Mouse (Mus musculus): ENCODE measurements around the gene Tbx2.

Gene Tbx2

DNA sequence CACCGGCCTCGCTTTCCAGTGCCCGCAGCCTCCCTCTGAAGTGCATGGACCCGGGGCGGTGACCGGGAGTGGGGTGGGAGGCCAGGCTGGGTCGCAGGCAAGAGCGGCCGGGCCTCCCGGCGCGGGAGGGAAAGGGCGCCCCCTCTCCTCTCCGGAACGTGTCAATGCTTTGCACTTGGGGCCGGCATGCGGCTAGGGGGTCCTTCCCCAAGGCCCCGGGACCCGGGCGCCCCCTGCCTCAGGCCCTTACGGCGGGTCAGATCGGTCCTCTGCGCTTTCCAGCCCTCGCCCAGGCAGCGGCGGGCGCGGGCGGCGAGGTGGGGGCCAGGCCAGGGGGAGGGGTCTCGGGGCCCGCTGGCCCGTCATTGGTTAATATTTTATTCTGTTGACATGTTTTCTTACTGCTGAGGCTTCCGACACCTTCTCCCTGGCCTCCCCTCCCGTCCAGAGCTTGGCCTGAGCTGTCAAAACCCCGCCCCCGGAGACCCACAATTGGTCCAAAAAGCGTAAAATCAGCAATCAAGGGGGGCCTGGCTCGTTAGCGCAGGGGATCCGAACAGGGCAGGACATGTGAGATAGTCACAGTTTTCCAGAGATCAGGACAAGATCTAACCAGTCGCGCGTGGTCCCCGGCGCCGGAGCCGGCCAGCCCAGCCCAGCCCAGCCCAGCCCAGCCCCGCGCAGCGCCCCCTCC lies at the start of gene Tbx2:
Gene Tbx2, plus strand, starts transcription at position 321 of the 694 bp plus-strand sequence.
- DNase-seq: peak; percentile 96

DNA sequence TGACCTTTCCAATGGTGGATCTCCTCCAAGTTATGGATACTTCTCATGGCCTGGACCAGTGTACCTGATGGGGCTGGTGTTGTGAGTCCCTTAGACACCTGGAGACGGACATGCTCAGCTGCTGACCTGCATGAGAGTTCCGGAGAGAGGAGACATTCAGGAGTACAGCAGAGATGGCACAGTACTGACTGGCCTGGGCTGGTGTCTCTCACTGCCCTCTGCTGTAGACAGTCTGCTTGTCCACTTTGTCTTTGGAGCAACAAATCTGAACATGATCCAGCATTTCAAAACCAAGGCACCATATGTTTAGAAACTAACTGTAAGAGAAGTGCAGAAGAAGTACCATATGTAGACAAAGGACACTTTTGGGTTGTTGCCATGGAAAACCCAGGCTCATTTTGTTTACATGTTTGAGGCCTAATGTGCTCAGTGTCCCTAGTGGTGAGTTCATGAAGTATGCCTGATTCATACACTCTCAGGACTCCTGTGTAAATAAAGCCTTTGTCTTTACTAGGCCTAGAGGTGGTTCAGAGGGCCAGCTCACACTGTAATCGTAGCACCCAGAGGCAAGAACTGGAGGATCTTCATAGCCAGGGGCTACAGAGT lies 46.1 kb upstream of the Tbx2 start:
- peak; percentile 28 for DNase-seq

DNA sequence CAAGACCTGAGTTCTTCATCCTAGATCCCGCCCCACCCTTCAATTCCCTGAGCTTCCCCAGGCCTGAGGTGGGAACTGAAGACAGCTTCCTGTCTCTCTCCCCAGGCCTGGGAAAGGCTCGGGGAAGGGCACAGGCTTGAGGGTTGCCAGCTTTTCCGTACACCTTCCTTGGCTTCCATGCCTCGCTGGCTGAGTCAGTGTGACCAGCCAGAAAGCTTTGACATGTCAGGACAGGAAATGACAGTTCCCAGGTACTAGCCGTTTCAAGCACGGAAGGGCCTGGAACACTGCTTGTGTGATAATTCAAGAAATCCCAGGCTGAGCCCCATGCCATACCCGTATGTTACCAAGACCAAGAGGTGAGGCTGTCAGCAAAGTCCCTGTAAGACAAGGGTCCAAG lies 42.6 kb upstream of the Tbx2 start:
- DNase-seq: no peak

DNA sequence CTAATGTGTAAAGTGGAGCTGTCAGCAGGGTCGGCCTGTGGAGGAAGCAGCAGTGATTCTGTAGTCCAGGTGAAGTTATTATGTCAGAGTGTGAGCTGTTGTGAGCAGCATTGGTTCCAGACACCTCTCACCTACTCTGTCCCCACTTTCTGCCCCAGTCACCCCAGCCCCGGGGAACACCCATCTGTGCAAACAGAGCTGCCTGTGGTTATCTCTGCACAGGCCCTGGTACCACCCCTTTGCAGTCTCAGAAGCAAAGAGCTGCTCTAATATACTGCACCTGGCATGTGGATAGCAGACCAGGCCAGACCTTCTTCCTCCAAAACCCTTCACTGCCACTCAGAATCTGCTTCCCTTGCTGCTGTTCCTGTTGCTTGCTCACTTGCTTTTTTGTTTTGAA lies 42.1 kb upstream of the Tbx2 start:
- no peak for DNase-seq

DNA sequence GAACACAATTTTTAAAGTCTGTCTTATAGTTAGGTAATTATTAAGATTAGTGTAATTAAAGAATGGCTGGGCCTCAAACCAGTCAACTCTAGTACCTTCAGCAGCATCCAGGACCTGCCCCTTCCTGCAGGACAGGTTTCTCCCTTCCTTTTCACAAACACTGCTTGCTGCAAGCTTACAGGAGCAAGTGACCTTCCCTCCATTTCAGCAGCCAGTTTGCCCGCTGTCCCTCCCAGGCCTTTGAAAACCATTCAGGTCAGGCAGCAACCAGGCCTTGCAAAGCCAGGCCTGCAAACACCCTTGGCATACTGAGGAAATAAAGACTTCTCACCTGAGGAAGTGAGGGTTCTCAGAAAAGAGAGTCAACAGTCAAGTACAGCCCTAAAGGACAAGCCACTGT lies 41.1 kb upstream of the Tbx2 start:
- peak; percentile 43 for DNase-seq

DNA sequence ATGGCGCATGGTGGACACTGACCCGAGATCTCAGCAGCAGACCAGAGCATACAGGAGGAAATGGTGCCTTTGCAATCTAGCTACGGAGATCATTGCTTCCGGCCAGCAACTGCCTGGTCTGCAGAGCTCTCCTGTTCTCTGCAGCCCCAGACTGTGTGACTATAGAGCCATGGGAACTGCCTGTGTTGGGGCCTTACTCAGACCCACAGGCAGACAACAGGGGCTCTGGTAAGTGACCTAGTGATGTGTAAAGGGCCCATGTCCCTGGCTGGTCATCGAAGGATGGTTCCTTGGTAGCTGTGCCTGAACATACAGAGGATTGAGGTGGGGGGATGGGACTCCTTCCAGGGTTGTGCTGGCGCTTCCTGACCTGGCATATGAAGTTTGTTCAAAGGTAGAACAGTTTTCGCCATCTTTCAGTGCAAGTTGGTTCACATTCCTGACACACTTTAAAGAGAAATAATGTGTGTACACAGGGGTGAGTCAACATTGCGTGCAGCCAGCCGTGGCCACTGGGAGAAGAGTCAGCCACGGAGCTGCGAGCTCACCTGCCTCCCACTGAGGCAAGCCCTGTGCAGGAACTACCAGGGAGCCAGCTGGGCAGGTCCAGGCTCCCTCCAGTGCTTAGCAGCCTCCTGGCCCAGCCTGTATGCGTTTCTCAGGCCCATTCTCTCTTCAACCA lies 39.7 kb upstream of the Tbx2 start:
- DNase-seq: no peak

DNA sequence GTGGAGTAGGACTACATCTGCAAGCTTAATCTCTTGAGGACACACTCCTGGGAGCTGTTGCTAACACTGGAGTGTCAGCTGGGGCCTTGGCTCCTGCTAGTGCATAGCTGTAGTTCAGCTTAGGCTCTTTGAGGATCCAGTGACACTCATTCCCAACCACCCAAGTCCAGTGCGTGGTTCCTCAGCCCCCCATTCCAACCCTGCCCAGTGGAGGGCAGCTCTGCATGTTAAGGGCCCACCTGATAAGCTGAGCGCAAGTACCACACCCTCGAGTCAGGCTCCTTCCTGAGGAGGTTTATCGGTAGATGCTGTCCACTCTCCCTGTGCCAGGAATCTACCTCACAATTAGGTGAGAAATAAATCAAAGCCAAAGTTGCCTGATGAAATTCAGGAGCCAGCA lies 32.9 kb upstream of the Tbx2 start:
- no peak for DNase-seq

DNA sequence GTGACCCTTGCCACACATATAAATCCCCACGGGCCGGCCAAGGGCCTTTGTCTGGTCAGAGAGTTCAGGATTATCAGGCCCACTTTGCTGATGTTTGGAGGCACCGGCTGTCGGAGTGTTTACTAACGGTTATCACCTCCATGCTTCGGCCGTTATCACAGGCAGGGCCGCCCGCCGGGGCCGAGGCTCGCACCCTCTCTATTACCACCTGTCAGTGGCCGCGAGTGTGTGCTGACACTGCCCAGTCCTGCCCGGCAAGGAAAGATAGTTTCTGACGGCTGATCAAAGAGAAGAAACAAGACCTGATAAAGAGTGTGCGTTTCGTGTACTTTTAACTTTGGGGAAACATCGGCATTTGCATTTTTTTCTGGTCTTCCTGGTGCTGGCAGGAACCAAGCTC lies 32.5 kb upstream of the Tbx2 start:
- DNase-seq: no peak

DNA sequence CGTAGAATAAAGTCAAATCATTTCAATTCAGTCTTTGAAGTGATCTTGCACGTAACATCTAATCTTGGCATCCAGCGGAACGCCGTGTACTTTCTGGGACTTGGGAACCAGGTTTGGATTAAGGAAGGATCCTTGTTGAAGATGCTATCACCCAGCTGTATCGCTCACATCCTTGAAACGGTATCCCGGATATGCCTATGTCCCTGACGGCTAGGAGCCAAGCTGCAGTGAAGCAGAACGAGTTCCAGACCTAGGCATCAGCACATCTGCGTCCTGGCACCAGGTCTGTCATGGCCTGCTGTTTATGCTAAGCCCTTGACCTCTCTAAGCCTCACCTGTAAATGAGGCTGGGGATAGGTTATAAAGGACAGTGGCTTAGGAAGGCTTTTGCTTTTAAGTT lies 32.0 kb upstream of the Tbx2 start:
- DNase-seq: peak; percentile 38

DNA sequence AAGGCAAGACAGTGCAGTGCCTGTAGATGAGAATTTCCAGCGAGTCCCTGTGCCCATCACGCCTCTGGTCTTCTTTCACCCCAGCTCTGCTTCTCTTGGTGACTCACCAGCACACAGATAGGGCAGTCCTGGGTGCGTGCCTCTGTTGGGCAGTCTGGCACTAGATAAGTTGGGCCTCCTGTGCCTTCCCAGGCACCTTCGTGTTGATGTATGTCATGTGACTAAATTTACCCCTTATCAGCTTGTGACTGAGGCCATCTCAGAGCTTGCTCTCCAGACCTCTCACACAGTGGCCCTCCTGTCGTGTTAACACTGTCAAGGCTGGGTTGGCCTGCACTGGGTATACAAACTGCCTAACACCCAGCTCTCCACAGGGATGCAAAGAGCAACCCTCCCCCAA lies 28.3 kb upstream of the Tbx2 start:
- DNase-seq: no peak

DNA sequence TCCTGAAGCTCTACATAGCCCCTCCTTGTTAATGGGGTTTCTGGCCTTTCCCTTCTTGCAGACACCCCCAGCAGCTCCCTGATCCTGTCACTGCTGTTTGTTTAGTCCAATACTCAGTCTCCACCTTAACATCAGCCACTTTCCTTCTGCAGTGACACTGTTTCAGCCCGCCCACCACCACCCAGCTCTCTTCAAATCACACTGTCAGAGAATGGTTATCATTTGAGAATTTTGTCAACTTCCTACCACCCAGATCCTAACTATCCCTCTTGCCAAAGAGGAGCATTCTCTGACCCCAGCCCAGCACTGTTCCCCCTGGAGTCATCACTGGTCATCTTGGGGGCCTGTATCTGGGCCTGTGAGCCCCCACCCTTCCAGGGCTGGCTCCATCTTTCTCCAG lies 26.6 kb upstream of the Tbx2 start:
- no peak for DNase-seq

DNA sequence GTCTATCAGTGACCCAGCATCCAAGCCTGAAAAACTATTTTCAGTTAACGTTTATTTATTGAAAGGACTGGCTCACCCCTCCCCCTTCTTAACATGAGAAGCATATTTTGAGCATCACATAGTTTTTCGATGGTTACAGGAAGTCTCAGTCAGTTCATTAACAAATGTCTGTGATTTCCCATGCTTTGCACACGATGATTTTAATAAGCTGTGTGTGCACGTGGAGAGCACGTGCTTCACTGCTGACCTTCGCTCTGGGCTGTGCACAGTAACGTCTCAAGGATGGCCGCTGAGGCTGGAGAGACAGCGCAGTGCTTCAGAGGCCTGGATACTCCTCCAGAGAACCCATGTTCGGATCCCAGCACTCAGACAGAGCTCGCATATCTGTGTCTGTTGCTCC lies 25.0 kb upstream of the Tbx2 start:
- peak; percentile 44 for DNase-seq

DNA sequence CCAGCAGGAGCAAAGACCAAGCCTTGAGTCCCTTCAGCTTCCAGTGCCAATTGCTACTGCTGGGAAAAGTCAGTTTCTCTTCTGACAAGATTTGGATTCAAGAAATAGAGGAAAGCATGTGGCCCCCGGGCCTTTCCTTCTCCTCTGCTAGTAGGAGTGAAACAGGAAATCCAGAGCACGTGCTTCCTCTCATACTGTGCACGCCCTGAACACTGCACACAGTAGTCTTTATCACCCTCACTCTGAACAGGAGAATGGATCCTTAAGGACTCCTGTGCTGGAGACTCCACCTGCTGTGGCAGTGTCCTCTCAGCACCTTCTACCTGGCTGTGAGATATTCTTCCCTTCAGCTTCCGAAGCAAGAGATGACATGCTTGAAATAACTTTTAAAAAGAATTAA lies 21.1 kb upstream of the Tbx2 start:
- no peak for DNase-seq

DNA sequence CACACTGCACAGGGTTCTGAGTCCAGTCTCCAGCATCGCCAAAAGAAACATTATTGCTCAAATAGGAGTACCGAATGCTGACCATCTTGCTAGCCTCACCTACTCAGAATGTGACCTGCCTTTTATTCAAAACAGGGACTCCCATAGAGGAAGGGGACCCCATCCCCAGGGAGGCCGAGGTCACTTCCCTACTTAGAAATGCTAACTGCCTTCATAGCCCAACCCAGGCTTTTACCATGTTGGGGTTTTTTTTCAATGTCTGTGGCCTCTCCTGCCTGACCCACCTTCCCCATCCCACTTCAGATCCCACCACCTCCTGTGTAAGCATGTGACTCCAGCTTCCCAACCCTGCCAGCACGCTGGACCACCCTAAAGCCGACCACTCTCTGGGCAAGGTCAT lies 20.7 kb upstream of the Tbx2 start:
- no peak for DNase-seq

DNA sequence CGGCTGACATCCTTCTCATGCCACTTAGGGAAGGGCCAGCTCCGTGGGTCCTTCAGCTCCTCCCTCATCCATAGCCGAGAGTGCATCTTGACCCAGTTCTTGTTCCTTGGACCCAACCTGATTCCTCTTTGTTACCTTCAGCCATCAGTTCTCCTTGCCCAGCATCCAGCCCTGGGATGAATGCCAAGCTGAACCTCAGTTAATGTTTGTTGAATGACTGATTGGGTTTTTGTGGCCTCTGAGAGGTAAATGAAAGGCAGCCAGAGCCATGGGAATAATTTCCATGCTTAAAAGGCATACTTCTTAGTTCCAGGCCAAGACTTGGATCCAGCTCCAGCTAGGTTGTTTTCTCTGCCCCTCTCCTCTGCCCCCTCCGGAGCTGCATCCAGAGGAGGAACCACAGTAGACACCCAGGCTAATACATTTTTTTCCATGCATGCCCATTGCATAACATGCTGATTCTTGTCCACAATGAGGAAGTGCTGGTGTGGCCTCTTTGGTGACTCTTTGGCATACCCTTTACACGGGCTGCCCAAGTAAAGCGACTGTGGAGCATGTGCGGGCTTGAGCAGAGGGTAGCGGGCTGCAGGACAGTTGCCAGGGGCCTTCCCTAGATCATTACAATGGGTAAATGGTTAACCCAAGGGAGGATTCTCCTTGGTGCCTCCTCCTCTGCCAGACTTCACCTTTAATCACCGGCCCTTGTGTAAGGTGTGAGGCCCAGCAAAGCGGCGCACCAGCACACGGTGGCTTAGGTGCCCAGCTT lies 20.0 kb upstream of the Tbx2 start:
- DNase-seq: peak; percentile 96

DNA sequence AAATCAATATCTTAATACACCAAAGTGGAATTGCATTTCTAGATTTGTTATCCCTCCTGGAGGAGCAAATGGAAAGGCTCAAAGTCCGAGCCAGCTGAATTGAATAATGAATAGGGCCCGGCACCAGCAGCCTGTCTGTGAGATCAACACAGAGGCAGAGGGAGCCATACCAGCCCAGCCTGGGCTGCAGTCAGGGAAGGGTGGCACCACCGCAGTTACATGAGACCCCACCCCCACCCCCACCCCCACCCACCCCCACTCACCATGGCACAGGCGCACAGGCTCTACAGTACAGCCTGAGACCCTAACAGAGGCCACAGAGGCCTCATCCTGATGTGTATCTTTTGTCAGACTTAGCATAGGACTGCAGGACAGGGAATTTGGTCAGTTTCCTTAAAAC lies 17.7 kb upstream of the Tbx2 start:
- DNase-seq: no peak

DNA sequence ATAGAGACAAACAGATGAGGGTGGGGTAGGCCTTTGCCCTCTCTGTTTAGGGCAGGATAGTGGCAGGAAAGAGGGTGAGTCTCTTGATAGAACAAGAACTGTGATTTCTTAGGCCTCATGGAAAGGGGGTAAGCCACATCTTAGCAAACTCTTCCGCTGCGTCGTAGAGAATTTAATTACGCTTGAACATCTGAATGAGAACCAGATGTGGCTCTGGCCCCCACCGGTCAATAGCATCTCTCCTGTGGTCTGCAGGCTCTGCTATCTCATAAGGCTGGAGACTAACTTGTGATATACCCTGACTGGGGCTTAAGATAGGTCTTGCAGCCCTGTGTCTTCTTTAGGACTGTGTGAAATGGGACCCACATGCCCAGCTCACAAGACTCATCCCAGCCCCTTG lies 15.9 kb upstream of the Tbx2 start:
- DNase-seq: no peak

DNA sequence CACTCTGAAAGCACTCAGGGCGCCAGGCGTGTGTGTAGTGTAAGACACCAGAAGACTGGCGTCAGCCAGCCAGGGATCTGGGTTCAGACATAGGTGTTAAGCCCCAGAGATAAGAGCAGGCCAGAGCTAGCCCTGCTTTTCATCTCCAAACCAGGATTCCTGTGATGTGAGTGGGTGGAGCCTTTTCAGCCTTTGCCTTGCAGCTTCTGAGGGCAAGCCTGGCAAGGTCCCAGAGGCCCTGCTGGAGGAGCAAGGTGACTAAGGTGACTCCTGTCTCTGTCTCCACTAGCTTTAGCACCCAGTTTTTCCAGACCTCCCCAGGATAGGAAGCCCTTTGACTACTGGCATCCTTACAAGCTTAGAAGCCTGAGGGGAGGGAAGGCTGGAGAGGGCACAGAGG lies 13.9 kb upstream of the Tbx2 start:
- no peak for DNase-seq

DNA sequence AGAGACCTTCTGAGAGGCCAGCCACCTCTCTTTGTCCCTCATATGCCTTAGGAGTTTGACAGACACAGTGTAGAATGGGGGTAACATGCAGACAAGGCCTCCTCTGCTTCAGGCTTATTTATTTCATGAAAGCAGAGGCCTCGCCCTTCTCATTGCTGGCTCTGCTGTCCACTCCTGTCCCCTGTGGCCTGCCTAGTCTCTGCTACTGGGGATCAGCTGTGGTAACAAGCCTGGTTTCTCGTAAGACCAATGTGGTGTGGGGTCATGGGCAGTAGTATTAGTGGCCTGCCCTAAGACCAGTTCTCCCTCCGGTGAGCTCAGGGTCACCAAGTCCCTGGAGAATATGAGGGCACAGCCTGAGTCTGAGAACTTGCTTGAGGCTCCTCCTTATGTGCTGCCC lies 11.4 kb upstream of the Tbx2 start:
- no peak for DNase-seq

DNA sequence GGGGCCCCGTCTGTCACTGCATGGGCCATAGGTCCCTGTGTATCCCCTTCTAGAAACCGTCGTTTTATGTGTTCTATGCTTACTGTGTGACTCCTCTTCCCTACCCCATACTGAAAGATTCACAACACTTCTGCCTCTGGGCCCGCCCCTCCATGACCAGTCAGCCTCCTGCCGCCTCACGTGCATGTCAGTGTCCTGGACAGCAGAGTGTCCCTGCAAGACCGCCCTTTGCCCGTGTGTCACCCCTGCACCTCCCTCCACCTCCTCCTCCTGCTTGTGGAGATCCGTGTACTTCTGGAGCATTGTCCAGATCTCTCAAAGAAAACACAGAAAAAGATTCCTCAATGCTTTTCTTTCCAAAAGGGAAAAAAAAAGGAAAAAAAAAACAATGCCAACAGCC lies 10.7 kb upstream of the Tbx2 start:
- no peak for DNase-seq

DNA sequence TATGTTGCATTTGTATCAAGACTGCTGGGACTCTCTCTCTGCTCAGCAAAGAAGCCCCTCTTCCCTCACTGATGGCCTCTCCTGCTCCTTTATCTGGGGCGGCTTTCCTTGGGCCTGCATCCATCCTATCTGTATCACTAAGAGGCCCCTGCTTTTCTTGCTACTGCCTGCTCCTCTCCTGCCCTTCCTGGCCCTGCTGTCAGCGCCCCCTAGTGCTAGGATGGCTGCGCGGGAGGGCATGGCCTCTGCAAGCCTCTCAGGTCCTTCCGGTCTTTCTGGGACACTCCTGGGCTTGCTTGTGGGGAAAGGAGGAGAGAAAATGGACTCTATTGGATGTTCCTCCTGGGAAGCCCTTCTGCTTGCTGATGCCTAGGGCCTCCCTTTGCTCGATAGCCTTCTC lies 9.2 kb upstream of the Tbx2 start:
- DNase-seq: peak; percentile 91

DNA sequence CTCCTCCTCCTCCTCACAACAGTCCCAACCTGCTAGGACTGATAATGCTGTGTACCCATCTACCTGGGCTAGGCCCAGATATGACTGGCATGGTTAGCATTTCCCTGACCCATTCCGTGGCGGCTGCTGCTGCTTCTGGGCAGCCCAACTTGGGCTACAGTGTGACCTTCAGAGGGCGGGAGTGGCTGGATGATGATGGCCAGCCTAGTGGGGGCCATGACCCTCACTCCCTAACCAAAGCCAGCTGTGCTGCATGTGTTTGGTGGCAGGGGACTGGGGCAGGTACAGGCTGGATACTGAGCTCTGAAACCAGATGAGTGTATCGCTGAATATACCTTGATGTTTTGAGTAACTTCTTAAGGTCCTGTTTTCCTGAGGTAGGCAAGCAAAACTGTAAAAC lies 8.6 kb upstream of the Tbx2 start:
- DNase-seq: no peak

DNA sequence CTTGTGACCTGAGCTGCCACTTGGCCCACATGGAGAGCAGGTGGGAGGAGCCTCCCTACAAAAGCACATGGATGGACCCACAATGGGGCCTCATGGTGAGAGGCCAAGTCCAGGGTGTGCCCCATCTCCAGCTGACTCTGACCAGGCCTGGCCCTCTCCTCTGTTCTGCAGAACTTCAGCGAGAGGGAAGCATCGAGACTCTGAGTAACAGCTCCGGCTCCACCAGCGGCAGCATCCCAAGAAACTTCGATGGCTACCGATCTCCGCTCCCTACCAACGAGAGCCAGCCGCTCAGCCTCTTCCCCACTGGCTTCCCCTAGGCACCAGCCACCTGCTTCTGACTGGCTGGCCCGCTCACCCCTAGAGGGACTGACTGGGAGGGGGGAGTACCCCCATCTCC lies 7.3 kb upstream of the Tbx2 start:
- DNase-seq: no peak

DNA sequence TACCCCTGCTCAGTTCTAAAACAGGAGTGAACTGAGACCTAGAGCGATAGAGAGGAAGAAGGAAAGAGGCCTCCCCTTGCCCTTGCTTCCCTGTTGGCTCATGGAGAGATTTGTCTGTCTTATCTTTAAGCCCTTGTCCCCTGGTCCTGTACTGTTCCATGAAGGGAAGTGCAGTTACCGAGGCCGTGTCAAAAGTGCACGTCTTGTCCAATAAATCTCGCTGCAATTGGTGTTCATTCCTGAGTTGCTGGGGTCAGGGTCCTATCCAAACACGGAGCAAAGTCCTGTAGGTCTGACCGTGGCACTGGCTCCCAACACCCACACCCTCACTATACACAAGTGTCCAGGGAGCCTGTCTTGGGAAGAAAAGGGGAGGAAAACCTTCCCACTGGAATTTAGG lies 6.5 kb upstream of the Tbx2 start:
- DNase-seq: peak; percentile 86

Data from kidney, adult 9 months (tissue).